Mouse (Mus musculus) left cerebral cortex, postnatal 10 days (tissue): ENCODE results near the gene Gypa. TPM values are rescaled to one million over a fixed set of nuclear protein-coding genes. Genes with fewer than 3 reads are reported as not detected.

Source experiments
- DNase-seq, 2 experiments: peaks; one replicate each; pipeline ENCODE4 v3.0.0; 2021 to 2022; ENCODE audit warnings: low spot score in 2 of 2, mixed read lengths in 1 of 2; ENCODE audit errors: extremely low spot score in 1 of 2
- intact Hi-C: fragments of 180-260 bp; cut with DNase I; formaldehyde crosslinking; loops from one replicate; pipeline ENCODE4 v1.15.1; 2025
- total RNA-seq, 2 experiments: library from RNA; stranded (reverse); gene quantifications; 2 replicates each; pipeline ENCODE4 v1.2.3; 2021

The Gypa gene
- total RNA-seq, 2 experiments from 2014 or later = 0.54 TPM; not detected in 1

GRCm38 (mm10) chr8:80501283-80501682, 7.7 kb downstream of the Gypa start:
- intact Hi-C loops = no loop called here
- DNase-seq = no peak

GRCm38 (mm10) chr8:80526382-80527355, 33.1 kb downstream of the Gypa start:
- no peak for DNase-seq
- intact Hi-C loops = no loop called here

- intact Hi-C loops = no loop called here
Observed at GRCm38 (mm10) chr8:80541836-80542235, 48.3 kb downstream of the Gypa start.

GRCm38 (mm10) chr8:80550436-80550835, 56.9 kb downstream of the Gypa start:
- no peak for DNase-seq
- intact Hi-C loops = no loop called here

More at GRCm38 (mm10) chr8:80541836-80542235, 48.3 kb downstream of the Gypa start:
- no peak for DNase-seq

- DNase-seq = no peak
- intact Hi-C loops = no loop called here
Observed at GRCm38 (mm10) chr8:80551303-80551702, 57.7 kb downstream of the Gypa start.

GRCm38 (mm10) chr8:80554991-80555390, 61.4 kb downstream of the Gypa start:
- intact Hi-C loops = no loop called here
- DNase-seq = no peak

Other genes starting within 250 kb of the Gypa start
- under 1 TPM; 0.32 to 0.64 TPM for gene Frem3, start 117.3 kb downstream of the Gypa start, total RNA-seq
- gene Smarca5, start 245.7 kb downstream of the Gypa start, total RNA-seq = 10 to 100 TPM; 41.8 to 45.3 TPM